Mouse (Mus musculus) heart, postnatal 0 days (tissue): Measurements from ENCODE around the gene Zcchc4.

Experiments
- CTCF ChIP-seq: IDR thresholded peaks from 2 replicates; pipeline ENCODE4 v1.5.1; 2016; ENCODE audit warnings: antibody characterized with exemption, control low read depth, low read depth
- EP300 ChIP-seq: IDR thresholded peaks from 2 replicates; pipeline ENCODE4 v1.6.1; 2016; ENCODE audit warnings: antibody characterized with exemption, low read depth

- TF ChIP-seq CTCF = no peak
- TF ChIP-seq EP300 = no peak
Observed at GRCm38 (mm10) chr5:52827923-52828322, 52.7 kb downstream of the Zcchc4 start.
